Mouse (Mus musculus) adrenal gland, postnatal 36 days (tissue): ENCODE measurements around the gene Smurf1. TPM values are rescaled to one million over a fixed set of nuclear protein-coding genes. Genes with fewer than 3 reads are reported as not detected.

Experiments used
- DNase-seq, 2 experiments: peaks; one replicate each; pipeline ENCODE4 v3.0.0; 2021; ENCODE audit warnings: mixed read lengths in 1 of 2
- total RNA-seq, 2 experiments: library from RNA; stranded (reverse); gene quantifications; 2 replicates each; pipeline ENCODE4 v1.2.3; 2021

Smurf1 gene
- total RNA-seq, 2 experiments from 2014 or later, result 18.6 to 24.8 TPM

GRCm38 (mm10) chr5:144954432-144954831, 11.2 kb downstream of the Smurf1 start:
- no peak for DNase-seq

GRCm38 (mm10) chr5:144952592-144952991, 13.1 kb downstream of the Smurf1 start:
- DNase-seq, result no peak

GRCm38 (mm10) chr5:144950428-144951051, 15.1 kb downstream of the Smurf1 start:
- no peak for DNase-seq

DNA sequence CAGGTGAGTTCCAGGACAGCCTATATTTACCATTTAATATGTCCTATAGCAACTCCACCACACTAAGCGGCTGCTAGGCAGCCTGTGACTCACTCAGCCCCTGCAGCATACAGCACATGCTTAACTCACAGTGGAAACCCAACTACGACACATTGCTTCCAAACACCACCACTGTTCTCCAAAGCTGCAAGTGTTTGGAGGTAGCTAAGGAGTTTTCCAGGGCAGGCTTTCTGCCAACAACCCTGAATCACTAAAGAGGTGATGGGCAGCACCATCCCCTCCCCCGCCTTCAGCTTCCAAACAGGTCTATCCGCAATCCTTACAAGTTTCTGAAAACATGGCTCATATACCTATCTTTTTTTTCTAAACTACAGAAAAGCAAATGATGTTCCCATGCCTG, 15.8 kb downstream of the Smurf1 start:
- DNase-seq, result no peak

GRCm38 (mm10) chr5:144948422-144948821, 17.2 kb downstream of the Smurf1 start:
- no peak for DNase-seq

DNA sequence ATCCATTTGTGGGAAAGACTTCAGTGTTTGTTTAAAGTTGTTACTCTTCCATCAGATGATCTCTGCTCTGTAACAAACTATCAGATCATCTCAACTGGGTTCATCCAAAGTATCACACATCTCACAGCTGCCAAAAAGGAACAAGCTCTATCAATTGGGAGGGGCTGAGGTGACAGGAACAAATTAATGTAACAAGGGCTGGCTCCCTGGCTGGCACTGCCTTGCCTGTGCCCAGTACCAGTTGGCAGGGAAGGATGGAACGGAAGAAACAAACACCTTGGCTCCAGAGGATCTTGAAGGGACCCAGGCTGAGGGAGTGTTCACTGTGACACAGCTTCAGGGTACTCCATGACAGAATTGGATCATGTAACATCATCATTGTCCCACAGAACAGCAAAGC, 17.6 kb downstream of the Smurf1 start:
- DNase-seq, result no peak

GRCm38 (mm10) chr5:144946032-144946431, 19.6 kb downstream of the Smurf1 start:
- DNase-seq, result peak; percentile 77 to 81

DNA sequence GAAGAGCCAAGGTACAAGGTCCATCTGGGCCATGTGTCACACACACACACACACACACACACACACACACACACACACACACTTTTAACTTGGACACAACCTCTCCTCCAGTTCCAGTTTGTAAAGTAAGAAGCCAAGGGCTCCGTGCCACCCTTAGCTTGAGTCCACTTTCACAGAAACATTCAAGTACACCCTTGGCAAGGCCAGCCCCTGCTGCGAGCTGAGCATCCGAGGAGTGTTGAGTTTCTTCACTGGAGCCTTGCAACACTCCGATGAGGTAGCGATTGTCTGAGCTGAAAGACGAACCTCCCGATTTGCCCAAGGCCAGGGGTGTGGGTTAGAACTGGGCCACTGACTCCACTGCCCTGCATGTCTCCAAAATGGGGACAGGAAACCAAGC, 20.7 kb downstream of the Smurf1 start:
- DNase-seq, result peak; percentile 57 to 59

- DNase-seq, result no peak
Observed at GRCm38 (mm10) chr5:144944370-144944769, 21.3 kb downstream of the Smurf1 start.

GRCm38 (mm10) chr5:144943346-144943745, 22.3 kb downstream of the Smurf1 start:
- no peak for DNase-seq

GRCm38 (mm10) chr5:144942431-144942830, 23.2 kb downstream of the Smurf1 start:
- DNase-seq, result no peak

DNA sequence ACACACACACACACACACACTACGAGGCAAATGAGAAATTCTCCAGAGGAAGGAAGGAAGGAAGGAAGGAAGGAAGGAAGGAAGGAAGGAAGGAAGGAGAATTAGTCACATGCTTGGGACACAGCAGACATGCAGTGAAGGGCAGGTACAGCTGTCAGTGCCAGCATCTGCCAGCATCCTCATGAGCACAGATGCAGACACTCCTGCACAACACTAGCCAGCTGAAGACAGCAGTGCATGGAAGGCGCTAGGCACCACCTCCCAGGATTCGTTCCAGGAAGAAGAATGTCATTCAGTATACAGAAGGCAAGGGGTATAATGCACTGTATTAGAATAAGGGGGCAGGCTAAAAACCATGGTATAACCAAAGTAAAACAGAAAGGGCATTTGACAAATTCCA, 24.7 kb downstream of the Smurf1 start:
- no peak for DNase-seq

DNA sequence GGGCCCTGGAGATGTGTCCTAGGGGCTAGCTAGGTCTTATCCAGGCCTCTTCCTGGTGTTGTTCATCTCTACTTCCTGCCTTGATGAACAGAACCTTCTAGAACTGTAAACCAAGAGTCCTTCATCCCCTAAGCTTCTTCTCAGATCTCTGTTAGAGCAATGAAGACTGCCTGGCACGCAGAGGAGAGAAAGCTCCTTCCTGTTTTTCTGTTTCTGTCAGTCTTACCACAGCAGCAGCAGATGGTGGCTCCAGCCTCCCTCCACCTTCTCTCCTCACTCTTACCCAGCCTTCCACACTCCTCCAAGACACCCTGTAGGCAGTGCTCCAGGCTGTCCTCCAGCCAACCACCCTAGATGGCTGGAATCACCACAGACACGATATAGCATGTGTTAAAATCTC, 28.3 kb downstream of the Smurf1 start:
- DNase-seq, result no peak

GRCm38 (mm10) chr5:144933486-144933885, 32.2 kb downstream of the Smurf1 start:
- no peak for DNase-seq

GRCm38 (mm10) chr5:144931841-144932240, 33.8 kb downstream of the Smurf1 start:
- peak; percentile 63 to 64 for DNase-seq

DNA sequence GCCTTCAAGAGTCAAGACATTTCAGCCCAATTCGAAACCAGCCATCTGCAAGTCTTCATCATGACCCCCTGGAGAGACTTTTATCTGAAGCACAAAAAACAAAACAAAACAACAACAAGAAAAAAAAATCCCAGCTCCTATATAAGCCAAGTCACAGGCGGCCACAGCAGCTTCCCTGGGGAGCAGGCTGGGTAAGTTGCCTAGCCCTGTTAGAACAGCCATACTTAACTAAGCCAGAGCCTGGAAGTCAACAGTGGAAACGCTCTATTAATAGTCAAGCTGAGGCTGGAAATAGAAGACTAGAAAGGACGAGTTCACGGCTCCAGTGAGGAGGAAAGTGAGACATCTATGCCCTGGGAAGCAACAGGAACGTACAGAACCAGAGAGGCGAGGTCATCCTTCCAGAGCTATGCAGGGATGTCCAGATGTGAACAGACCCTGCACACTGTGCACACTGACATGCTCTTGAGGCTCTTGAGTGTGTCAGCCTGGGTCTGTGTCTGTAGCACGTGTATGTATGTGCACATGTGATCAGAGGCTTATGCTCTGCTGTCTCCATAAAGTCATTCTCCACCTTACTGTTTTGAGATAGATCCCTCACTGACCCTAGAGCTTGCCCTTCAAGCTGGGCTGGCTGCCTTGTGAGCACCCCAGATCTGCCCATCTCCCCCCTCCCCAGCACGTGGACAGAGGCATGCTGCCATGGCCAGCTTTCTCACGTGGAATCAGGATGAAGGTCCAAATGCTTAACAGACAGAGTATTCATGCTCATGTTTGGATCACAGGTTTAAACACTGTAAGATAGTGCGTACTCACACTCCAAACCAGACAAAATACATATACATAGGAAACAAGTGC, 36.6 kb downstream of the Smurf1 start:
- DNase-seq, result no peak

GRCm38 (mm10) chr5:144926275-144926674, 39.4 kb downstream of the Smurf1 start:
- DNase-seq, result no peak

- no peak for DNase-seq
Observed at GRCm38 (mm10) chr5:144923351-144923750, 42.3 kb downstream of the Smurf1 start.

DNA sequence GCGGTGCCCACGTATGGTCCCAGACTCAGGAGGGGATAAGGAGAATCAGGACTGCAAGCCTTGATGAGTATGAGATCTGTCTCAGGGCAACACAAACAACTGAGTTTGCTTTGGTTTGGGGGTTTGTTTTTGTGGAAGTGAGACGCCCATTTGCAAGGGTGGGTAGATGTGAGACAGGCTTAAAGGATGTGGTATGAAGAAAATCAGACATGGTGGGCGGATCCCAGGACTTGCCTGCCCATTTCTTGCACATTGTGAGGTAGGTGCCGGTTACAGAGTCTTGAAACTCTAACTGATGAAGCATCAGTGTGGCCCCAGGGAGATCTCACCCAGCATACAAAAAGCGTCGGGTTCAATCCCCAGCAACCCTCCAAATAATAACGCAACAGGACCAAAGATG, 45.9 kb downstream of the Smurf1 start:
- DNase-seq, result no peak

GRCm38 (mm10) chr5:144919194-144919593, 46.5 kb downstream of the Smurf1 start:
- no peak for DNase-seq

GRCm38 (mm10) chr5:144918204-144918603, 47.4 kb downstream of the Smurf1 start:
- DNase-seq, result no peak

DNA sequence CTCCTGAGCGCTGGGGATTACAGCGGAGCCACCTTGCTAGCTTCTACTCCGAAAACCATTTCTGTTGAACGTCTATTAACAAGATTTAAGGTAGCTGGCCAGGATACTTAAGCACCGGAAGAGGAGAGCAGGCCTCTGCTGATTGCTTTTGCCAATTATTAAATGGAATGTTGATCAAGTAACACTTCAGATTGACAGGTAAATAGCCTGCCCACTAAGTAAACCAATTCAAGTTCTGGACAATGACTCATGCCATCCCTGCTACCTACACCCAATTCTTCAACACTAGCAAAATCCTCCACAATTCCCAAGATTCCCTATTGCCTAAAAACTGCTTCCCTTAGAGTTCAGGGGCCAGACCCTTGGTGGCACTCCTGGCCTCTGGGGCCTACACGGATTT, 48.5 kb downstream of the Smurf1 start:
- no peak for DNase-seq

GRCm38 (mm10) chr5:144915828-144916227, 49.8 kb downstream of the Smurf1 start:
- DNase-seq, result no peak

DNA sequence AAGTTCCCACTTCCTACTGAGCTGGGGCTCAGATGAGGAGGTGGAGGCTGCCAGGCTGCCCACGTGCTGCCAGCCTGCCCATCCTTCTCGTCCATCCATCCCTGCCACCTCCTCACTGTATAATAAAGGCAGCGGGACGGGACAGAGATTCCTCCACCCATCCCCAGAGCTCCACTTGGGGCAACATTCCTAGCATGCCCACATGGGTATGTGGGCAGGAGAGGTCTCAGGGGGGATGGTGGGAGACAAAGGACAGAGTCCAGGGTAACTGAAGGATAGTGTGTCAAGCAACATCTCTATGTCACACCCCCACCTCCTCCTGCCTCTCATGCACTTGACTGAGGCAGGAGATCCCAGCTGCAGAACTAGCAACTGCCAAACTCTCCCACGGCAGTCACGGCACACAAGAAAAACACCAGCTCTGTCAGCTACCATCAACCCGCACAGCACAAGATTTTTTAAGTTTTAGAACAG, 51.2 kb downstream of the Smurf1 start:
- no peak for DNase-seq
